Comparison of ENCODE assay signal across 12 mouse cellular contexts in the genomic region with DNA sequence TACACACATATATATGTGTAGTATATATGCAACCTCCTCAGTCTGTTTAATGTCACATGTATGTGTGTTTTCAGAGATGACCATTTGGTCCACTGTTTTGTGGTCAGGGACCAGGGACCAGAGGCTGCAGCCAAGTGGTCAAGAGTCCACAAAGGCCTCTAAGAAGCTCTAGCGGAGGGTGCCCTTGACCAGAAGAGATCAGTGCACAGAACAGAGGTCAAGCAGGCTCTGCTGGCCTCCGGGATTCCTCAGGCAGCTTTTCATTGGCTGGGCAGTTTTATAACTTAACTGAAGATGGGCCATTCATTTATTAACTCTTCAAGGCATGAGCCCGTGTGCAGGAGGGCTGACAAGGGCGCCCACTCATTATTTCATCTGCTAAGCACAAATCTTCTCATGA.
"Had no signal": no experiment of that assay in that cellular context is flagged by ENCODE, and none has a peak within 500 bp of the region (broad histone marks: within the 10 kb centered on the region; RNA-seq: fewer than 3 reads in every experiment).

No protein-coding gene starts in this region.

- H3K4me1 ChIP-seq: limb, embryonic 15.5 days; liver, embryonic 12.5 days; midbrain, embryonic 12.5 days had no signal

- H3K36me3 ChIP-seq: liver, embryonic 12.5 days had no signal

- H3K4me3 ChIP-seq: limb, embryonic 15.5 days; liver, embryonic 12.5 days; midbrain, embryonic 12.5 days had no signal

- H3K9ac ChIP-seq: limb, embryonic 15.5 days; liver, embryonic 12.5 days; lung, embryonic 14.5 days; midbrain, embryonic 12.5 days had no signal

- H3K4me2 ChIP-seq: limb, embryonic 15.5 days; liver, embryonic 12.5 days; lung, embryonic 14.5 days; midbrain, embryonic 12.5 days had no signal

- H3K27me3 ChIP-seq: limb, embryonic 15.5 days; midbrain, embryonic 12.5 days had no signal

- DNase-seq: layer of hippocampus, adult 9-11 months; layer of hippocampus, postnatal 36 days; lung, embryonic 14.5 days; lung, postnatal 14 days; right cerebral cortex, postnatal 14 days had no signal

- H3K27ac ChIP-seq: limb, embryonic 15.5 days; liver, embryonic 12.5 days; macrophage; midbrain, embryonic 12.5 days had no signal

- H3K9me3 ChIP-seq: limb, embryonic 15.5 days; liver, embryonic 12.5 days; midbrain, embryonic 12.5 days had no signal

- ATAC-seq: hindbrain, embryonic 16.5 days; inflammation-experienced regulatory T-cells, adult 6 months; intestine, postnatal 0 days; liver, embryonic 12.5 days had no signal
